Comparison of ENCODE assay signal across 16 mouse cellular contexts in the genomic region with DNA sequence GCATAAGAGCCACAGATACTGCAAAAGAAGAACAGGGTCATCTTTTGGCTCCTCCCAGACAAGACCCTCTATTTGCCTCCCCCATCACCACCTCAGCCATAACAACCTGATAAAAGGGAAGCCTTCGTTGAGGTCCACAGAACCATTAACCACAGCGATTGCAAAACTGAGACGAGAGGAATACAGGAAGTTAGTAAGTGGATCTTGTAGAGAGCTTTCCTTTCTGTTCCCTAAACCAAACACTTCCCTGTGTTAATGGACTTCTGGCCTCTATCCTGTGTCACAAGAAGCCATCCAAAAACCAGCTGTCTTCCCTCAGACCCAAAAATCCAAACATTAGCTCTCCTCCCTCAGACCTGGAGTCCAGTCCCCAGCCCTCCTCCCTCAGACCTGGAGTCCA. TPM values are rescaled to one million over a fixed set of nuclear protein-coding genes. Genes with fewer than 3 reads are reported as not detected.
DNase-seq lines count a peak whose midpoint lies in the region; ATAC-seq and TF ChIP-seq lines count a peak whose summit lies in the region.
"Had no signal": no experiment of that assay in that cellular context is flagged by ENCODE, and none has a peak within 500 bp of the region (broad histone marks: within the 10 kb centered on the region; RNA-seq: fewer than 3 reads in every experiment).

No protein-coding gene starts in this region.

- peak overlapping the region; percentile 50 for H3K9ac ChIP-seq in intestine, postnatal 0 days (ENCODE audit: low read depth, low read length)
- H3K9ac ChIP-seq in hindbrain, embryonic 13.5 days = no peak overlapping the region
- H3K9ac ChIP-seq in hindbrain, embryonic 14.5 days = no peak overlapping the region
- H3K9ac ChIP-seq in heart, adult 2 months (ENCODE audit: low read depth, low read length) = no peak overlapping the region
- H3K9ac ChIP-seq: kidney, embryonic 15.5 days had no signal

- no peaks in the 10 kb centered on the region for H3K9me3 ChIP-seq in intestine, postnatal 0 days (ENCODE audit: control insufficient read depth)
- no peaks in the 10 kb centered on the region for H3K9me3 ChIP-seq in hindbrain, embryonic 13.5 days
- H3K9me3 ChIP-seq in hindbrain, embryonic 14.5 days (ENCODE audit: control insufficient read depth, low read length) = no peaks in the 10 kb centered on the region
- H3K9me3 ChIP-seq: kidney, embryonic 15.5 days had no signal

- no peaks in the 10 kb centered on the region for H3K36me3 ChIP-seq in kidney, adult 2 months (ENCODE audit: control insufficient read depth, insufficient read depth, low read length)
- peaks cover 3% of the 10 kb centered on the region; the same call in 1 of the 2 replicates for H3K36me3 ChIP-seq in intestine, postnatal 0 days (ENCODE audit: control insufficient read depth, insufficient read depth)
- H3K36me3 ChIP-seq in hindbrain, embryonic 13.5 days = no peaks in the 10 kb centered on the region
- no peaks in the 10 kb centered on the region for H3K36me3 ChIP-seq in hindbrain, embryonic 14.5 days (replicated peaks; ENCODE audit: control insufficient read depth, insufficient read depth)
- no peaks in the 10 kb centered on the region for H3K36me3 ChIP-seq in heart, adult 2 months (ENCODE audit: control insufficient read depth, insufficient read depth, low read length)
- H3K36me3 ChIP-seq: kidney, embryonic 15.5 days had no signal

- no peak overlapping the region for H3K27ac ChIP-seq in kidney, adult 2 months (ENCODE audit: insufficient read depth, low read depth, low read length)
- H3K27ac ChIP-seq in intestine, postnatal 0 days (ENCODE audit: low read depth, low read length) = peak overlapping the region; percentile 82
- H3K27ac ChIP-seq in hindbrain, embryonic 13.5 days = no peak overlapping the region
- no peak overlapping the region for H3K27ac ChIP-seq in hindbrain, embryonic 14.5 days
- no peak overlapping the region for H3K27ac ChIP-seq in heart, adult 2 months
- H3K27ac ChIP-seq: kidney, embryonic 15.5 days had no signal

- DNase-seq in kidney, adult 2 months = peak; percentile 10
- no peak for DNase-seq in kidney, postnatal 25 days
- DNase-seq in MEL-GATA-1-ER (ENCODE audit: extremely low read depth, low read depth) = peak; percentile 49
- DNase-seq in monocyte, adult 2 months (ENCODE audit: low read depth in 1 of 2, low spot score in 2 of 2) = peak; percentile 52 to 56
- DNase-seq in hindbrain, embryonic 14.5 days (ENCODE audit: low spot score) = no peak
- no peak for DNase-seq in heart, adult 2 months
- DNase-seq: adrenal gland, postnatal 36 days; B cell, adult 2 months; cerebellum, adult 18-20 months; thymus, postnatal 14 days had no signal

- H3K79me2 ChIP-seq in heart, adult 2 months (replicated peaks; ENCODE audit: control insufficient read depth, insufficient read depth, low read length) = no peaks in the 10 kb centered on the region

- intact Hi-C loops in heart, adult 2 months (cut with DNase I) = no loop called here

- no peaks in the 10 kb centered on the region for H3K27me3 ChIP-seq in kidney, adult 2 months (replicated peaks; ENCODE audit: control insufficient read depth, insufficient read depth, low read length)
- no peaks in the 10 kb centered on the region for H3K27me3 ChIP-seq in intestine, postnatal 0 days (replicated peaks; ENCODE audit: control insufficient read depth, insufficient read depth, low read length)
- H3K27me3 ChIP-seq in hindbrain, embryonic 13.5 days = no peaks in the 10 kb centered on the region; the same call in 1 of the 2 replicates
- no peaks in the 10 kb centered on the region for H3K27me3 ChIP-seq in hindbrain, embryonic 14.5 days (ENCODE audit: control insufficient read depth, insufficient read depth, low read length)
- no peaks in the 10 kb centered on the region; the same call in 1 of the 2 replicates for H3K27me3 ChIP-seq in heart, adult 2 months (ENCODE audit: control insufficient read depth, insufficient read depth, low read length)
- H3K27me3 ChIP-seq: kidney, embryonic 15.5 days had no signal

- TF ChIP-seq EP300 in heart, adult 2 months (IDR thresholded peaks at IDR 0.05; ENCODE audit: insufficient read depth, low read depth, low read length) = no peak

- no peak for TF ChIP-seq POLR2A in kidney, adult 2 months (IDR thresholded peaks at IDR 0.05; ENCODE audit: low read depth, low read length)
- no peak for TF ChIP-seq POLR2A in heart, adult 2 months (IDR thresholded peaks at IDR 0.05; ENCODE audit: insufficient read depth, low read depth, low read length)

- no peaks in the 10 kb centered on the region for H3K4me1 ChIP-seq in kidney, adult 2 months (ENCODE audit: control insufficient read depth, insufficient read depth, low read length)
- H3K4me1 ChIP-seq in intestine, postnatal 0 days (replicated peaks; ENCODE audit: control insufficient read depth, insufficient read depth, low read length) = peaks cover 10% of the 10 kb centered on the region
- no peaks in the 10 kb centered on the region for H3K4me1 ChIP-seq in hindbrain, embryonic 13.5 days (replicated peaks)
- no peaks in the 10 kb centered on the region for H3K4me1 ChIP-seq in hindbrain, embryonic 14.5 days (replicated peaks; ENCODE audit: control insufficient read depth, insufficient read depth, low read length)
- no peaks in the 10 kb centered on the region for H3K4me1 ChIP-seq in heart, adult 2 months (ENCODE audit: control insufficient read depth, insufficient read depth, low read length)
- H3K4me1 ChIP-seq: kidney, embryonic 15.5 days had no signal

- H3K4me3 ChIP-seq in kidney, adult 2 months (ENCODE audit: insufficient read depth, low read depth, low read length) = no peak overlapping the region
- peak overlapping the region; percentile 45 for H3K4me3 ChIP-seq in intestine, postnatal 0 days (ENCODE audit: low read depth, low read length)
- H3K4me3 ChIP-seq in hindbrain, embryonic 13.5 days = no peak overlapping the region
- H3K4me3 ChIP-seq in hindbrain, embryonic 14.5 days (replicated peaks; ENCODE audit: low read length) = no peak overlapping the region
- no peak overlapping the region for H3K4me3 ChIP-seq in heart, adult 2 months

- WGBS in kidney, adult 2 months = 18% methylated on average over 3 of the region's 3 CpGs
- WGBS in intestine, postnatal 0 days = 7% methylated on average over 3 of the region's 3 CpGs
- 86% methylated on average over 3 of the region's 3 CpGs for WGBS in hindbrain, embryonic 13.5 days
- 79% methylated on average over 3 of the region's 3 CpGs for WGBS in hindbrain, embryonic 14.5 days
- 51% methylated on average over 3 of the region's 3 CpGs for WGBS in heart, adult 2 months

- peak; percentile 23; the same call in 1 of the 2 replicates for ATAC-seq in intestine, postnatal 0 days
- ATAC-seq in hindbrain, embryonic 13.5 days (ENCODE audit: low FRiP score) = no peak
- ATAC-seq in hindbrain, embryonic 14.5 days (ENCODE audit: low FRiP score) = no peak

- TF ChIP-seq CTCF in kidney, adult 2 months (conservative IDR thresholded peaks at IDR 0.05; ENCODE audit: insufficient read depth, insufficient read length, low read depth, low read length) = no peak
- no peak for TF ChIP-seq CTCF in intestine, postnatal 0 days (IDR thresholded peaks at IDR 0.05; ENCODE audit: low read depth)
- no peak for TF ChIP-seq CTCF in heart, adult 2 months (IDR thresholded peaks at IDR 0.05)

- H3K4me2 ChIP-seq in intestine, postnatal 0 days (replicated peaks; ENCODE audit: low read depth) = peak overlapping the region; percentile 77
- no peak overlapping the region for H3K4me2 ChIP-seq in hindbrain, embryonic 13.5 days
- no peak overlapping the region for H3K4me2 ChIP-seq in hindbrain, embryonic 14.5 days (replicated peaks)

RNA-seq across cellular contexts. Expression of gene Tmem150b, which starts 0.7 kb away (rescaled TPM):
- polyA plus RNA-seq in kidney, adult 2 months (2012; rRNA removed) = 0.57 and 0.59 TPM in 2 replicates
- polyA plus RNA-seq in intestine, postnatal 0 days (2015; fragmentation: Nextera tagmentation; extraction: Ambion mirVana) = 20.7 and 21.5 TPM in 2 replicates
- polyA plus RNA-seq in hindbrain, embryonic 13.5 days (2015; fragmentation: Nextera tagmentation; extraction: Ambion mirVana) = 0.12 and 0.19 TPM in 2 replicates
- polyA plus RNA-seq in hindbrain, embryonic 14.5 days (2014; fragmentation: Nextera tagmentation; extraction: Ambion mirVana) = 0.12 and 0.24 TPM in 2 replicates
- total RNA-seq in heart, adult 2 months (2021) = not detected
- polyA plus RNA-seq in heart, adult 2 months (2012; rRNA removed) = 0.16 and 0.59 TPM in 2 replicates
- total RNA-seq: layer of hippocampus, postnatal 10 days; left cerebral cortex, postnatal 36 days had no signal
- polyA plus RNA-seq: erythroblast, embryonic 14.5 days had no signal

RNA-seq across cellular contexts. Expression of gene Kmt5c, which starts 15.6 kb away (rescaled TPM):
- polyA plus RNA-seq in kidney, adult 2 months (2012; rRNA removed) = 83.2 and 101 TPM in 2 replicates
- 35.8 and 40.2 TPM in 2 replicates for polyA plus RNA-seq in intestine, postnatal 0 days (2015; fragmentation: Nextera tagmentation; extraction: Ambion mirVana)
- 79.4 and 86.8 TPM in 2 replicates for polyA plus RNA-seq in hindbrain, embryonic 13.5 days (2015; fragmentation: Nextera tagmentation; extraction: Ambion mirVana)
- polyA plus RNA-seq in hindbrain, embryonic 14.5 days (2014; fragmentation: Nextera tagmentation; extraction: Ambion mirVana) = 44.9 and 53.7 TPM in 2 replicates
- 10 to 100 TPM in 1 of 2 experiments, 1 to 10 TPM in 1; 8.5 to 11.2 TPM for total RNA-seq in heart, adult 2 months (2021)
- 36.4 and 38.5 TPM in 2 replicates for polyA plus RNA-seq in heart, adult 2 months (2012; rRNA removed)

RNA-seq across cellular contexts. Expression of gene Cox6b2, which starts 28.5 kb away (rescaled TPM):
- 62.7 and 84.5 TPM in 2 replicates for polyA plus RNA-seq in kidney, adult 2 months (2012; rRNA removed)
- 48.5 and 48.8 TPM in 2 replicates for polyA plus RNA-seq in intestine, postnatal 0 days (2015; fragmentation: Nextera tagmentation; extraction: Ambion mirVana)
- 16.4 and 21.1 TPM in 2 replicates for polyA plus RNA-seq in hindbrain, embryonic 13.5 days (2015; fragmentation: Nextera tagmentation; extraction: Ambion mirVana)
- 18.6 and 19.7 TPM in 2 replicates for polyA plus RNA-seq in hindbrain, embryonic 14.5 days (2014; fragmentation: Nextera tagmentation; extraction: Ambion mirVana)
- total RNA-seq in heart, adult 2 months (2021) = 1 to 10 TPM; 1.7 to 3.5 TPM
- polyA plus RNA-seq in heart, adult 2 months (2012; rRNA removed) = 7.7 and 8.6 TPM in 2 replicates

RNA-seq across cellular contexts. Expression of gene Brsk1, which starts 34.0 kb away (rescaled TPM):
- 1.7 and 2.3 TPM in 2 replicates for polyA plus RNA-seq in kidney, adult 2 months (2012; rRNA removed)
- polyA plus RNA-seq in intestine, postnatal 0 days (2015; fragmentation: Nextera tagmentation; extraction: Ambion mirVana) = 0.89 and 0.98 TPM in 2 replicates
- polyA plus RNA-seq in hindbrain, embryonic 13.5 days (2015; fragmentation: Nextera tagmentation; extraction: Ambion mirVana) = 7.2 and 7.5 TPM in 2 replicates
- 10.3 and 10.5 TPM in 2 replicates for polyA plus RNA-seq in hindbrain, embryonic 14.5 days (2014; fragmentation: Nextera tagmentation; extraction: Ambion mirVana)
- 1 to 10 TPM in 1 of 2 experiments, under 1 TPM in 1; 0.89 to 1.5 TPM for total RNA-seq in heart, adult 2 months (2021)
- polyA plus RNA-seq in heart, adult 2 months (2012; rRNA removed) = 1.7 and 2.2 TPM in 2 replicates

RNA-seq across cellular contexts. Expression of gene Hspbp1, which starts 39.5 kb away (rescaled TPM):
- 36.6 and 39.4 TPM in 2 replicates for polyA plus RNA-seq in kidney, adult 2 months (2012; rRNA removed)
- polyA plus RNA-seq in intestine, postnatal 0 days (2015; fragmentation: Nextera tagmentation; extraction: Ambion mirVana) = 43.3 and 45.6 TPM in 2 replicates
- polyA plus RNA-seq in hindbrain, embryonic 13.5 days (2015; fragmentation: Nextera tagmentation; extraction: Ambion mirVana) = 128 and 137 TPM in 2 replicates
- polyA plus RNA-seq in hindbrain, embryonic 14.5 days (2014; fragmentation: Nextera tagmentation; extraction: Ambion mirVana) = 146 and 154 TPM in 2 replicates
- total RNA-seq in heart, adult 2 months (2021) = 10 to 100 TPM; 31.9 to 35.0 TPM
- 27.0 and 29.7 TPM in 2 replicates for polyA plus RNA-seq in heart, adult 2 months (2012; rRNA removed)

Comparison
In these comparisons a context has a peak if more than half of its experiments do, and no peak if none do; other contexts are left out.
1. DNase-seq: peak in kidney, adult 2 months (single experiment), MEL-GATA-1-ER (single experiment) and monocyte, adult 2 months (2 of 2); none in kidney, postnatal 25 days (0 of 2), hindbrain, embryonic 14.5 days (single experiment) and heart, adult 2 months (0 of 2).
2. RNA of gene Tmem150b, which starts 0.7 kb away (polyA plus RNA-seq): 20.7 to 21.5 TPM in intestine, postnatal 0 days; 0.57 to 0.59 TPM in kidney, adult 2 months, 0.12 to 0.24 TPM in hindbrain, embryonic 14.5 days, 0.16 to 0.59 TPM in heart, adult 2 months and 0.12 to 0.19 TPM in hindbrain, embryonic 13.5 days; every median in the first group is over 10 times any median in the second.